Mouse (Mus musculus): Measurements from ENCODE around the gene Dna2. TPM values are rescaled to one million over a fixed set of nuclear protein-coding genes. Genes with fewer than 3 reads are reported as not detected.
A peak's percentile ranks its signal among the peaks of the same experiment; 100 is the strongest.

Dna2 gene
- polyA plus RNA-seq, 1 experiment from 2014 or later, result 9.6 TPM

- no peak for ATAC-seq
- WGBS, result 98% methylated on average over 4 of the region's 4 CpGs
- H3K9ac ChIP-seq (replicated peaks), result no peak overlapping the region
- no peak overlapping the region for H3K27ac ChIP-seq
- no peaks in the 10 kb centered on the region for H3K27me3 ChIP-seq
- no peaks in the 10 kb centered on the region for H3K9me3 ChIP-seq
- no peak overlapping the region for H3K4me2 ChIP-seq (replicated peaks)
- H3K4me1 ChIP-seq (replicated peaks), result peaks cover 17% of the 10 kb centered on the region
- peaks cover 10% of the 10 kb centered on the region for H3K36me3 ChIP-seq
- no peak overlapping the region for H3K4me3 ChIP-seq (replicated peaks)
Measured at GRCm38 (mm10) chr10:62924096-62924635, 22.7 kb upstream of the Dna2 start.

- H3K27ac ChIP-seq, result no peak overlapping the region
- ATAC-seq, result no peak
- WGBS, result 81% methylated on average over 1 of the region's 1 CpGs
Measured at GRCm38 (mm10) chr10:62932381-62932780, 14.4 kb upstream of the Dna2 start.

GRCm38 (mm10) chr10:62944975-62945580 is 1.7 kb upstream of the Dna2 start:
- WGBS, result 92% methylated on average over 10 of the region's 10 CpGs
- peaks cover 44% of the 10 kb centered on the region for H3K36me3 ChIP-seq

More at GRCm38 (mm10) chr10:62932381-62932780, 14.4 kb upstream of the Dna2 start:
- no peak overlapping the region for H3K4me2 ChIP-seq (replicated peaks)
- H3K9ac ChIP-seq (replicated peaks), result no peak overlapping the region
- H3K36me3 ChIP-seq, result peaks cover 60% of the 10 kb centered on the region
- H3K9me3 ChIP-seq, result no peaks in the 10 kb centered on the region
- H3K4me3 ChIP-seq (replicated peaks), result no peak overlapping the region
- no peaks in the 10 kb centered on the region for H3K27me3 ChIP-seq
- H3K4me1 ChIP-seq (replicated peaks), result no peaks in the 10 kb centered on the region

GRCm38 (mm10) chr10:62948551-62948950 is 1.7 kb downstream of the Dna2 start:
- ATAC-seq, result no peak
- Histone ChIP-seq H3K4me2 (replicated peaks) (no peak overlapping the region), H3K27ac (no peak overlapping the region), H3K4me3 (replicated peaks) (no peak overlapping the region), H3K9me3 (no peaks in the 10 kb centered on the region), H3K4me1 (replicated peaks) (0 out of 2 replicates have a peak, but pooled peaks cover 3% of the 10 kb centered on the region), H3K36me3 (peaks cover 29% of the 10 kb centered on the region), H3K27me3 (no peaks in the 10 kb centered on the region), H3K9ac (replicated peaks) (no peak overlapping the region)
- 99% methylated on average over 7 of the region's 7 CpGs for WGBS

More at GRCm38 (mm10) chr10:62944975-62945580, 1.7 kb upstream of the Dna2 start:
- no peak overlapping the region for H3K27ac ChIP-seq
- H3K9me3 ChIP-seq, result no peaks in the 10 kb centered on the region
- H3K4me2 ChIP-seq (replicated peaks), result no peak overlapping the region
- no peaks in the 10 kb centered on the region for H3K27me3 ChIP-seq
- H3K4me3 ChIP-seq (replicated peaks), result no peak overlapping the region
- 0 out of 2 replicates have a peak, but pooled peaks cover 3% of the 10 kb centered on the region for H3K4me1 ChIP-seq (replicated peaks)
- ATAC-seq, result no peak
- no peak overlapping the region for H3K9ac ChIP-seq (replicated peaks)

- Histone ChIP-seq H3K9ac (replicated peaks) (no peak overlapping the region), H3K27me3 (no peaks in the 10 kb centered on the region), H3K4me3 (replicated peaks) (no peak overlapping the region), H3K9me3 (no peaks in the 10 kb centered on the region), H3K27ac (no peak overlapping the region), H3K36me3 (peaks cover 83% of the 10 kb centered on the region), H3K4me2 (replicated peaks) (no peak overlapping the region), H3K4me1 (replicated peaks) (no peaks in the 10 kb centered on the region)
- 96% methylated on average over 7 of the region's 7 CpGs for WGBS
- ATAC-seq, result no peak
Measured at GRCm38 (mm10) chr10:62963956-62964355, 17.1 kb downstream of the Dna2 start.

- Histone ChIP-seq H3K9ac (replicated peaks) (no peak overlapping the region), H3K27ac (no peak overlapping the region), H3K4me1 (replicated peaks) (no peaks in the 10 kb centered on the region), H3K4me3 (replicated peaks) (no peak overlapping the region), H3K9me3 (no peaks in the 10 kb centered on the region), H3K36me3 (peaks cover 77% of the 10 kb centered on the region), H3K4me2 (replicated peaks) (no peak overlapping the region), H3K27me3 (no peaks in the 10 kb centered on the region)
- WGBS, result 94% methylated on average over 11 of the region's 11 CpGs
- no peak for ATAC-seq
Measured at GRCm38 (mm10) chr10:62965796-62966195, 19.0 kb downstream of the Dna2 start.

- Histone ChIP-seq H3K4me3 (replicated peaks) (no peak overlapping the region), H3K36me3 (peaks cover 75% of the 10 kb centered on the region), H3K9ac (replicated peaks) (no peak overlapping the region), H3K4me2 (replicated peaks) (no peak overlapping the region), H3K27me3 (no peaks in the 10 kb centered on the region), H3K9me3 (no peaks in the 10 kb centered on the region), H3K4me1 (replicated peaks) (no peaks in the 10 kb centered on the region), H3K27ac (no peak overlapping the region)
- 97% methylated on average over 15 of the region's 15 CpGs for WGBS
- ATAC-seq, result no peak
Measured at GRCm38 (mm10) chr10:62966291-62966690, 19.5 kb downstream of the Dna2 start.

GRCm38 (mm10) chr10:62971821-62972220 is 25.0 kb downstream of the Dna2 start:
- Histone ChIP-seq H3K4me2 (replicated peaks) (no peak overlapping the region), H3K9me3 (no peaks in the 10 kb centered on the region), H3K27me3 (no peaks in the 10 kb centered on the region), H3K9ac (replicated peaks) (no peak overlapping the region), H3K36me3 (peaks cover 47% of the 10 kb centered on the region), H3K4me3 (replicated peaks) (no peak overlapping the region), H3K4me1 (replicated peaks) (no peaks in the 10 kb centered on the region), H3K27ac (no peak overlapping the region)
- ATAC-seq, result no peak
- 62% methylated on average over 16 of the region's 16 CpGs for WGBS

GRCm38 (mm10) chr10:62979667-62980038 is 32.8 kb downstream of the Dna2 start:
- ATAC-seq, result peak; percentile 34
- 9% methylated on average over 10 of the region's 10 CpGs for WGBS
- peak overlapping the region; percentile 91 for H3K9ac ChIP-seq (replicated peaks)

GRCm38 (mm10) chr10:62980039-62980954 is 33.5 kb downstream of the Dna2 start, which contains the start of gene Rufy2:
Gene Rufy2 (plus strand): TSS chr10:62980223.
- Histone ChIP-seq H3K27ac (peak within 1 kb of the TSS; percentile 89), H3K36me3 (peaks cover 34% of the 10 kb centered on the region), H3K9ac (replicated peaks) (peak within 1 kb of the TSS; percentile 91), H3K4me1 (replicated peaks) (peaks cover 20% of the 10 kb centered on the region), H3K4me2 (replicated peaks) (peak within 1 kb of the TSS; percentile 63), H3K27me3 (no peaks in the 10 kb centered on the region), H3K4me3 (replicated peaks) (peak within 1 kb of the TSS; percentile 97), H3K9me3 (no peaks in the 10 kb centered on the region)
- peak; percentile 95 for ATAC-seq
- under 1% methylated on average over 75 of the region's 77 CpGs for WGBS

More at GRCm38 (mm10) chr10:62979667-62980038, 32.8 kb downstream of the Dna2 start:
- Histone ChIP-seq H3K9me3 (no peaks in the 10 kb centered on the region), H3K27ac (peak overlapping the region; percentile 89), H3K4me2 (replicated peaks) (peak overlapping the region; percentile 63), H3K36me3 (peaks cover 27% of the 10 kb centered on the region), H3K4me1 (replicated peaks) (peaks cover 20% of the 10 kb centered on the region), H3K4me3 (replicated peaks) (peak overlapping the region; percentile 97), H3K27me3 (no peaks in the 10 kb centered on the region)

GRCm38 (mm10) chr10:62984072-62984471 is 37.2 kb downstream of the Dna2 start:
- Histone ChIP-seq H3K9me3 (no peaks in the 10 kb centered on the region), H3K27ac (no peak overlapping the region), H3K4me1 (replicated peaks) (peaks cover 20% of the 10 kb centered on the region), H3K4me2 (replicated peaks) (no peak overlapping the region), H3K4me3 (replicated peaks) (no peak overlapping the region), H3K27me3 (no peaks in the 10 kb centered on the region), H3K9ac (replicated peaks) (no peak overlapping the region), H3K36me3 (peaks cover 51% of the 10 kb centered on the region)
- no peak for ATAC-seq
- 93% methylated on average over 11 of the region's 11 CpGs for WGBS

- no peak overlapping the region for H3K27ac ChIP-seq
- WGBS, result 94% methylated on average over 6 of the region's 6 CpGs
Measured at GRCm38 (mm10) chr10:62984495-62984894, 37.7 kb downstream of the Dna2 start.

More at GRCm38 (mm10) chr10:62984495-62984894, 37.7 kb downstream of the Dna2 start:
- no peak overlapping the region for H3K9ac ChIP-seq (replicated peaks)
- no peaks in the 10 kb centered on the region for H3K9me3 ChIP-seq
- H3K27me3 ChIP-seq, result no peaks in the 10 kb centered on the region
- H3K4me3 ChIP-seq (replicated peaks), result no peak overlapping the region
- H3K4me1 ChIP-seq (replicated peaks), result peaks cover 19% of the 10 kb centered on the region
- H3K36me3 ChIP-seq, result peaks cover 55% of the 10 kb centered on the region
- no peak overlapping the region for H3K4me2 ChIP-seq (replicated peaks)
- ATAC-seq, result no peak

Measured in midbrain, embryonic 13.5 days (tissue).